Mouse (Mus musculus): Measurements from ENCODE around the gene Gm20683. TPM values are rescaled to one million over a fixed set of nuclear protein-coding genes. Genes with fewer than 3 reads are reported as not detected.

Gene Gm20683
- total RNA-seq, 2 experiments from 2014 or later, result 0.89 to 4.0 TPM

Other genes with a start within 250 kb of the Gm20683 start
- gene Gng13, start 124.6 kb downstream of the Gm20683 start, total RNA-seq (2023), result not detected
- 1 to 10 TPM; 2.6 to 3.9 TPM for gene Chtf18, start 114.3 kb downstream of the Gm20683 start, total RNA-seq (2023)
- gene Rpusd1, start 114.1 kb downstream of the Gm20683 start, total RNA-seq (2023), result 1 to 10 TPM; 6.6 to 7.9 TPM
- not detected for gene Mslnl, start 105.7 kb downstream of the Gm20683 start, total RNA-seq (2023)
- gene Msln, start 87.4 kb downstream of the Gm20683 start, total RNA-seq (2023), result 1 to 10 TPM; 1.2 to 1.3 TPM
- gene Narfl, start 68.0 kb downstream of the Gm20683 start, total RNA-seq (2023), result 10 to 100 TPM; 33.1 to 34.7 TPM
- 10 to 100 TPM; 21.6 to 21.7 TPM for gene Haghl, start 56.1 kb downstream of the Gm20683 start, total RNA-seq (2023)
- gene Ccdc78, start 55.2 kb downstream of the Gm20683 start, total RNA-seq (2023), result not detected
- 10 to 100 TPM; 33.5 to 35.6 TPM for gene Fam173a, start 48.9 kb downstream of the Gm20683 start, total RNA-seq (2023)
- gene AC134908.4, start 46.1 kb downstream of the Gm20683 start, total RNA-seq (2023), result not detected
- gene Metrn, start 44.6 kb downstream of the Gm20683 start, total RNA-seq (2023), result 1 to 10 TPM; 8.0 to 9.9 TPM
- gene Fbxl16, start 32.7 kb downstream of the Gm20683 start, total RNA-seq (2023), result under 1 TPM in 1 of 2 experiments, not detected in 1; 0.24 TPM
- gene Wdr24, start 18.1 kb downstream of the Gm20683 start, total RNA-seq (2023), result 10 to 100 TPM; 13.5 to 14.9 TPM
- gene Jmjd8, start 12.9 kb downstream of the Gm20683 start, total RNA-seq (2023), result 10 to 100 TPM; 23.2 to 28.1 TPM
- 10 to 100 TPM; 50.8 to 51.1 TPM for gene Stub1, start 8.4 kb downstream of the Gm20683 start, total RNA-seq (2023)
- 1 to 10 TPM; 1.2 to 1.7 TPM for gene Rhbdl1, start 4.5 kb downstream of the Gm20683 start, total RNA-seq (2023)
- 10 to 100 TPM; 28.4 to 34.3 TPM for gene Rhot2, start 3.1 kb upstream of the Gm20683 start, total RNA-seq (2023)
- gene Wdr90, start 19.7 kb upstream of the Gm20683 start, total RNA-seq (2023), result 1 to 10 TPM; 6.0 to 6.2 TPM
- 1 to 10 TPM; 4.8 to 5.5 TPM for gene Mcrip2, start 27.0 kb upstream of the Gm20683 start, total RNA-seq (2023)
- gene Mettl26, start 33.3 kb upstream of the Gm20683 start, total RNA-seq (2023), result 10 to 100 TPM; 10.1 to 11.1 TPM
- 1 to 10 TPM; 3.2 to 3.3 TPM for gene Wfikkn1, start 39.1 kb upstream of the Gm20683 start, total RNA-seq (2023)
- gene Rab40c, start 78.0 kb upstream of the Gm20683 start, total RNA-seq (2023), result 10 to 100 TPM; 16.5 to 18.1 TPM
- gene Pigq, start 103.2 kb upstream of the Gm20683 start, total RNA-seq (2023), result 10 to 100 TPM; 46.9 to 60.5 TPM
- gene Nhlrc4, start 103.2 kb upstream of the Gm20683 start, total RNA-seq (2023), result not detected
- gene A930017K11Rik, start 110.8 kb upstream of the Gm20683 start, total RNA-seq (2023), result not detected
- gene Capn15, start 144.0 kb upstream of the Gm20683 start, total RNA-seq (2023), result 10 to 100 TPM; 31.1 to 32.2 TPM
- gene Rab11fip3, start 227.8 kb upstream of the Gm20683 start, total RNA-seq (2023), result 1 to 10 TPM; 5.1 to 6.8 TPM
- gene Decr2, start 248.6 kb upstream of the Gm20683 start, total RNA-seq (2023), result 1 to 10 TPM; 5.0 to 6.8 TPM

Measured in monocyte, adult 59 days (primary cell).